Mouse (Mus musculus): ENCODE measurements around the gene Daxx.
A peak's percentile ranks its signal among the peaks of the same experiment; 100 is the strongest.
"Not testable (repeated sequence)": the region's sequence is repeated elsewhere in the genome, so short reads cannot be mapped to it uniquely, and the experiment has no call there.

Gene Daxx

DNA sequence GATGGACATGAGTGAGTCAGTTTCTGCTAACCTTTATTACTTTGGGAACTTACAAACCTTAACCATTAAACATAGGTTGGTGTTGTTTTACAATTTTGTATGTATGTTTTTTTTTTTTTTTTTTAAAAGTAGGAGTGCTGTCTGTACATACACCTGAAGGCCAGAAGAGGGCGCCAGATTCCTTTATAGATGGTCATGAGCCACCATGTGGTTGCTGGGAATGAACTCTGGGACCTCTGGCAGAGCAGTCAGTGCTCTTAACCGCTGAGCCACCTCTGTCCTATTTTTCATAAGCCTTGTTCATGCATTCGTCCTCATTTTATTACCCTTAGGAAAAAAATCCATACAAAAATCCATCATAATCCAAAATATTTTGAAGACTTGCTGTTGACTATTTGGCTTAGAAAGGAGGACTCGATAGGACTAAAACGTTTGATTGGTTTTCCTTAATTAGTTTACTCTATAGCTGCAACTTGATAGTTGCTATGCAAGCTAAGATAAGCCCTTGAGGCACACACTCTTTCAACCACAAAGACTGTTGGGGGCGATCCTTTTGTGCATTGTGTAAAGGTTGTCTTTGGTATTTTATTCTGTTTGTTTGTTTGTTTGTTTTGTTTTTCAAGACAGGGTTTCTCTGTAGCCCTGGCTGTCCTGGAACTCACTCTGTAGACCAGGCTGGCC lies 12.0 kb upstream of the Daxx start:
- Histone ChIP-seq H3K27me3 (ENCODE audit: control insufficient read depth, insufficient read depth, low read length, poor library complexity, severe bottlenecking) (no peaks in the 10 kb centered on the region), H3K36me3 (ENCODE audit: control insufficient read depth, insufficient read depth, low read length, poor library complexity, severe bottlenecking) (no peaks in the 10 kb centered on the region)
- peak; percentile 90 for DNase-seq (ENCODE audit: low read depth, low spot score)

GRCm38 (mm10) chr17:33898193-33898592 lies 11.0 kb upstream of the Daxx start:
- not testable (repeated sequence) for H3K36me3 ChIP-seq (ENCODE audit: control insufficient read depth, insufficient read depth, low read length, poor library complexity, severe bottlenecking); H3K27me3 ChIP-seq (ENCODE audit: control insufficient read depth, insufficient read depth, low read length, poor library complexity, severe bottlenecking); DNase-seq (ENCODE audit: low read depth, low spot score)

- Histone ChIP-seq H3K27me3 (ENCODE audit: control insufficient read depth, insufficient read depth, low read length, poor library complexity, severe bottlenecking) (no peaks in the 10 kb centered on the region), H3K36me3 (ENCODE audit: control insufficient read depth, insufficient read depth, low read length, poor library complexity, severe bottlenecking) (no peaks in the 10 kb centered on the region)
- DNase-seq (ENCODE audit: low read depth, low spot score) = no peak
These were observed 9.6 kb upstream of the Daxx start for GRCm38 (mm10) chr17:33899642-33900041.

DNA sequence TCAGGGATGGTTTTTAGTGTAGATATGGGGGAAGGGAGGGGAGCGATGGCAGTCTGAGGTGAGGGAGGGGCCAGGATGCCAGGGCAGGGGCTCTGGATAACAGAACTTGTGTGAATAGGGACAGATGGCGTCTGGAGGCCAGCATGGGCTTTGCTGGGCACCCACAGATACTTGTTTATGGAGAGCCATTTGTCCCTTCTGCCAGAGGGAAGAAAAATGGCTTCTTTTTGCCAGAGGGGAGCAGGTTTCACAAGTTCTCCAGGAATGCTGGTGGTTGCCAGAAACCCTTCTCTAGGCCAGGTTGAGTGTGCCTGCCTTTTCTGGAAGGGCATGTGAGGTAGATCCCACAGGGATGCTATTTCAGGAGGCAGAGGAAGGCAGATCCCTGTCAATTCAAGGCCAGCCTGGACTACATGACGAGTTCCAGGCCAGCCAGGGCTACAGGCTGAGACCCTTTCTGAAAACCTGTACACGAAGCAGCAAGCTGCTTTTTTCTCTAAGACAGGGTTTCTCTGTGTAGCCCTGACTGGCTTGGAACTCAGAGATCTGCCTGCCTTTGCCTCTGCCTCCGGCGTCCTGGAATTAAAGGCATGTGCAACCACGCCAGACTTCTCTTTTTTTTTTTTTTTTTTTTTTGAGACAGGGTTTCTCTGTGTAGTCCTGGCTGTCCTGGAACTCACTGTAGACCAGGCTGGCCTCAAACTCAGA lies 8.8 kb upstream of the Daxx start:
- Histone ChIP-seq H3K36me3 (ENCODE audit: control insufficient read depth, insufficient read depth, low read length, poor library complexity, severe bottlenecking) (no peaks in the 10 kb centered on the region), H3K27me3 (ENCODE audit: control insufficient read depth, insufficient read depth, low read length, poor library complexity, severe bottlenecking) (no peaks in the 10 kb centered on the region)
- no peak for DNase-seq (ENCODE audit: low read depth, low spot score)

- H3K27me3 ChIP-seq (ENCODE audit: control insufficient read depth, insufficient read depth, low read length, poor library complexity, severe bottlenecking) = no peaks in the 10 kb centered on the region
- DNase-seq (ENCODE audit: low read depth, low spot score) = no peak
These were observed 8.3 kb upstream of the Daxx start for GRCm38 (mm10) chr17:33900989-33901314.

GRCm38 (mm10) chr17:33901653-33902052 lies 7.6 kb upstream of the Daxx start:
- DNase-seq (ENCODE audit: low read depth, low spot score) = no peak
- H3K27me3 ChIP-seq (ENCODE audit: control insufficient read depth, insufficient read depth, low read length, poor library complexity, severe bottlenecking) = no peaks in the 10 kb centered on the region
- H3K36me3 ChIP-seq (ENCODE audit: control insufficient read depth, insufficient read depth, low read length, poor library complexity, severe bottlenecking) = no peaks in the 10 kb centered on the region

More at GRCm38 (mm10) chr17:33900989-33901314, 8.3 kb upstream of the Daxx start:
- no peaks in the 10 kb centered on the region for H3K36me3 ChIP-seq (ENCODE audit: control insufficient read depth, insufficient read depth, low read length, poor library complexity, severe bottlenecking)

GRCm38 (mm10) chr17:33902079-33902478 lies 7.1 kb upstream of the Daxx start:
- H3K36me3 ChIP-seq (ENCODE audit: control insufficient read depth, insufficient read depth, low read length, poor library complexity, severe bottlenecking) = no peaks in the 10 kb centered on the region
- H3K27me3 ChIP-seq (ENCODE audit: control insufficient read depth, insufficient read depth, low read length, poor library complexity, severe bottlenecking) = no peaks in the 10 kb centered on the region
- DNase-seq (ENCODE audit: low read depth, low spot score) = no peak

GRCm38 (mm10) chr17:33902491-33902890 lies 6.7 kb upstream of the Daxx start:
- DNase-seq (ENCODE audit: low read depth, low spot score) = peak; percentile 40
- Histone ChIP-seq H3K36me3 (ENCODE audit: control insufficient read depth, insufficient read depth, low read length, poor library complexity, severe bottlenecking) (no peaks in the 10 kb centered on the region), H3K27me3 (ENCODE audit: control insufficient read depth, insufficient read depth, low read length, poor library complexity, severe bottlenecking) (no peaks in the 10 kb centered on the region)

DNA sequence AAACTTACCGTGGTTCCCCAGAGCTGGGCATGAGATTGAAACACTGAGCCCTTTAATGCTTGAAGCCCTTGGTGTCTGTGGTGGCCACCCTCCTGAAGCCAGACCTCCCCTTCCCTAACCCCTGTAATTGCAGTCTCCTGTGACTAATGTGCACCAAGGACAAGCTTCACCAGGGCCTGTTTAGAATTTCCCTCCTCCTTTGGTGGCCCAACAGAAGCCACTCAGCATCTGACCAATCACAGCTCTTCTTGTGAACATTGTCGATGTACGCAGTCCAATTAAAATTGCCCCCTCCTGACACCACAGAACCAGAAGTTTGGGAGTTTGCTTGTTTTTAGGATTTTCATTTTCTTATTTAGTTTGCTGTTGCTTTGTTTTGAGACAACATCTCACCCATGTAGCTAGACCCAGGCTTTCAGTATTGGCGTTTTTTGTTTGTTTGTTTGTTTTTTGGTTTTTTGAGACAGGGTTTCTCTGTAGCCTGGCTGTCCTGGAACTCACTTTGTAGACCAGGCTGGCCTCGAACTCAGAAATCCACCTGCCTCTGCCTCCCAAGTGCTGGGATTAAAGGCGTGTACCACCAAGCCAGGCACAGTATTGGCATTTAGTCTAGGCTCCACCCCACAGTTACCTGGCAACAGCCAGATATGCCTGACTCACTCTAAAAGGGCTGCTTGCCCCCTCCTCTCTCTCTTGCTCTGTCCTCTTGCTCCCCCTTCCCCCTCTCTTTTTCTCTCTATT lies 5.1 kb upstream of the Daxx start:
- H3K27me3 ChIP-seq (ENCODE audit: control insufficient read depth, insufficient read depth, low read length, poor library complexity, severe bottlenecking); DNase-seq (ENCODE audit: low read depth, low spot score); H3K36me3 ChIP-seq (ENCODE audit: control insufficient read depth, insufficient read depth, low read length, poor library complexity, severe bottlenecking): not testable (repeated sequence)

- DNase-seq (ENCODE audit: low read depth, low spot score); H3K36me3 ChIP-seq (ENCODE audit: control insufficient read depth, insufficient read depth, low read length, poor library complexity, severe bottlenecking); H3K27me3 ChIP-seq (ENCODE audit: control insufficient read depth, insufficient read depth, low read length, poor library complexity, severe bottlenecking): not testable (repeated sequence)
These were observed 4.4 kb upstream of the Daxx start, which contains the start of gene Platr17 for GRCm38 (mm10) chr17:33904835-33905234. Gene Platr17, plus strand, starts transcription at chr17:33905135.

GRCm38 (mm10) chr17:33908331-33909076 lies 710 bp upstream of the Daxx start:
- DNase-seq (ENCODE audit: low read depth, low spot score) = peak; percentile 38
- H3K36me3 ChIP-seq (ENCODE audit: control insufficient read depth, insufficient read depth, low read length, poor library complexity, severe bottlenecking) = peaks cover 7% of the 10 kb centered on the region
- no peaks in the 10 kb centered on the region for H3K27me3 ChIP-seq (ENCODE audit: control insufficient read depth, insufficient read depth, low read length, poor library complexity, severe bottlenecking)

DNA sequence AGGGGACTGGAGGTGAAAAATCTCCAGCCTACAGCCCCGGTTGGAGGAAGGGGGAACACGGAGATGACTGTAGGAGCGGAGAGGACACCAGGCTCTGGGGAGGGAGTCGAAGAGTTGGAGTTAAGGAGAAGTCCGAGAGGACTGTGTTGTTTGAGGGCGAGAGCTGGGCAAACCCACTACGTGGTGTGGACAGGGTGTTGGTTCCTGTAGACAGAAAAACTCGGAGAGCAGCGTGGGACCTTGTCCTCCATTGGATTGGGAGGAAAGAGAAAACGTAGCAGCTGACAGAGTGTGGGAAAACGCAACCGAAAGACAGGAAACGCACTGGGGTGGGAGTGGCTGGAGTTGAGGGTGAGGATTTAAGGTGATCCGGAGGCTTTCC lies 646 bp downstream of the Daxx start:
- H3K36me3 ChIP-seq (ENCODE audit: control insufficient read depth, insufficient read depth, low read length, poor library complexity, severe bottlenecking) = peaks cover 14% of the 10 kb centered on the region
- DNase-seq (ENCODE audit: low read depth, low spot score) = peak; percentile 37
- H3K27me3 ChIP-seq (ENCODE audit: control insufficient read depth, insufficient read depth, low read length, poor library complexity, severe bottlenecking) = no peaks in the 10 kb centered on the region

- Histone ChIP-seq H3K36me3 (ENCODE audit: control insufficient read depth, insufficient read depth, low read length, poor library complexity, severe bottlenecking) (peaks cover 14% of the 10 kb centered on the region), H3K27me3 (ENCODE audit: control insufficient read depth, insufficient read depth, low read length, poor library complexity, severe bottlenecking) (no peaks in the 10 kb centered on the region)
- DNase-seq (ENCODE audit: low read depth, low spot score) = peak; percentile 74
These were observed 1.3 kb downstream of the Daxx start for GRCm38 (mm10) chr17:33910346-33911051.
